Mouse (Mus musculus) intestine, embryonic 14.5 days (tissue): ENCODE measurements at regions not wholly inside any gene's neighbourhood (a gene's known extent, or its start where the extent isn't known, plus 50 kb on each side); places are given as distances from the start of the nearest gene placed in this dataset.

Source experiments
- ATAC-seq: fragments of 200-750 bp; cut with Nextera tagmentation; replicated peaks from 2 replicates; pipeline ENCODE4 v1.8.0; 2017; ENCODE audit warnings: low read depth, moderate number of reproducible peaks, moderate TSS enrichment, moderate library complexity; ENCODE audit not compliant: low FRiP score, low TSS enrichment
- DNase-seq: peaks from one replicate; pipeline ENCODE4 v3.0.0-alpha.2; 2018; ENCODE audit warnings: low spot score
- H3K27ac ChIP-seq: fragments of 300-500 bp; sonication (generic); 2 replicates; pipeline ENCODE4 v1.5.1; 2014; ENCODE audit warnings: low read depth, mild to moderate bottlenecking, control low read depth
- H3K27me3 ChIP-seq: fragments of 300-500 bp; sonication (generic); replicated peaks from 2 replicates; pipeline ENCODE4 v1.6.1; 2014; ENCODE audit warnings: low read length, control low read depth; ENCODE audit not compliant: control insufficient read depth, insufficient read depth
- H3K36me3 ChIP-seq: fragments of 300-500 bp; sonication (generic); 2 replicates; pipeline ENCODE4 v1.6.1; 2014; ENCODE audit warnings: low read length, control low read depth; ENCODE audit not compliant: control insufficient read depth, insufficient read depth
- H3K4me1 ChIP-seq: fragments of 300-500 bp; sonication (generic); replicated peaks from 2 replicates; pipeline ENCODE4 v1.6.1; 2014; ENCODE audit warnings: low read length, control low read depth, mixed read lengths; ENCODE audit not compliant: control insufficient read depth, insufficient read depth
- H3K4me2 ChIP-seq: fragments of 300-500 bp; sonication (generic); 2 replicates; pipeline ENCODE4 v1.6.1; 2014; ENCODE audit warnings: low read length
- H3K4me3 ChIP-seq: fragments of 300-500 bp; sonication (generic); 2 replicates; pipeline ENCODE4 v1.5.1; 2014; ENCODE audit warnings: low read depth, low read length, control low read depth, mixed read lengths
- H3K9ac ChIP-seq: fragments of 300-500 bp; sonication (generic); 2 replicates; pipeline ENCODE4 v1.6.1; 2014; ENCODE audit warnings: mild to moderate bottlenecking, low read length
- H3K9me3 ChIP-seq: fragments of 300-500 bp; sonication (generic); 2 replicates; pipeline ENCODE4 v1.6.1; 2016; ENCODE audit warnings: low read length, control low read depth; ENCODE audit not compliant: control insufficient read depth
- WGBS: fragments of 180-500 bp; shearing (Covaris S2); extraction: QIAGEN DNeasy Blood & Tissue Kit; methylation state at CpG from one replicate; pipeline ENCODE4 v1.1.7; 2014; 5-methylcytosine and 5-hydroxymethylcytosine counted together

GRCm38 (mm10) chr7:129774261-129774861 lies 182.7 kb downstream of the Wdr11 start:
- Histone ChIP-seq H3K9me3 (no peaks in the 10 kb centered on the region), H3K9ac (no peak overlapping the region), H3K27ac (peak overlapping the region; percentile 27; the same call in 1 of the 2 replicates), H3K4me3 (no peak overlapping the region), H3K4me1 (peaks cover 23% of the 10 kb centered on the region), H3K4me2 (peak overlapping the region; percentile 23; the same call in 1 of the 2 replicates), H3K27me3 (no peaks in the 10 kb centered on the region), H3K36me3 (no peaks in the 10 kb centered on the region)
- WGBS, result 6% methylated on average over 17 of the region's 17 CpGs
- DNase-seq, result peak; percentile 72
- 0 out of 2 replicates have a peak, but pooled peaks have one; percentile 42 for ATAC-seq

- no peak for ATAC-seq
- WGBS, result 84% methylated on average over 11 of the region's 11 CpGs
- no peak overlapping the region for H3K9ac ChIP-seq
- DNase-seq, result no peak
- H3K36me3 ChIP-seq, result no peaks in the 10 kb centered on the region
- H3K4me3 ChIP-seq, result no peak overlapping the region
- no peak overlapping the region for H3K4me2 ChIP-seq
- H3K27me3 ChIP-seq, result no peaks in the 10 kb centered on the region
- no peaks in the 10 kb centered on the region for H3K9me3 ChIP-seq
- no peak overlapping the region for H3K27ac ChIP-seq
- peaks cover 21% of the 10 kb centered on the region for H3K4me1 ChIP-seq
Observed at GRCm38 (mm10) chr7:129775189-129775588, 183.5 kb downstream of the Wdr11 start.

- ATAC-seq (no peak), DNase-seq (no peak)
- Histone ChIP-seq H3K4me1 (peaks cover 13% of the 10 kb centered on the region), H3K27ac (no peak overlapping the region), H3K4me3 (no peak overlapping the region), H3K36me3 (no peaks in the 10 kb centered on the region), H3K9me3 (no peaks in the 10 kb centered on the region), H3K9ac (no peak overlapping the region), H3K4me2 (no peak overlapping the region), H3K27me3 (no peaks in the 10 kb centered on the region)
- 69% methylated on average over 13 of the region's 13 CpGs for WGBS
Observed at GRCm38 (mm10) chr7:129778842-129779421, 187.3 kb downstream of the Wdr11 start.

- Histone ChIP-seq H3K27me3 (no peaks in the 10 kb centered on the region), H3K4me1 (peaks cover 7% of the 10 kb centered on the region; the same call in 1 of the 2 replicates), H3K4me2 (no peak overlapping the region), H3K9ac (no peak overlapping the region), H3K27ac (no peak overlapping the region), H3K36me3 (no peaks in the 10 kb centered on the region), H3K9me3 (no peaks in the 10 kb centered on the region), H3K4me3 (no peak overlapping the region)
- DNase-seq (no peak), ATAC-seq (no peak)
- WGBS, result 83% methylated on average over 6 of the region's 6 CpGs
Observed at GRCm38 (mm10) chr7:129779939-129780338, 188.3 kb downstream of the Wdr11 start.

- 56% methylated on average over 3 of the region's 3 CpGs for WGBS
- H3K27me3 ChIP-seq, result no peaks in the 10 kb centered on the region
- peaks cover 7% of the 10 kb centered on the region; the same call in 1 of the 2 replicates for H3K4me1 ChIP-seq
- H3K9me3 ChIP-seq, result no peaks in the 10 kb centered on the region
- DNase-seq (no peak), ATAC-seq (no peak)
- H3K4me3 ChIP-seq, result no peak overlapping the region
- H3K27ac ChIP-seq, result no peak overlapping the region
- H3K36me3 ChIP-seq, result no peaks in the 10 kb centered on the region
- no peak overlapping the region for H3K4me2 ChIP-seq
- no peak overlapping the region for H3K9ac ChIP-seq
Observed at GRCm38 (mm10) chr7:129781756-129782155, 190.1 kb downstream of the Wdr11 start.

- 87% methylated on average over 4 of the region's 4 CpGs for WGBS
- DNase-seq, result no peak
- Histone ChIP-seq H3K27me3 (no peaks in the 10 kb centered on the region), H3K4me2 (no peak overlapping the region), H3K9me3 (no peaks in the 10 kb centered on the region), H3K9ac (no peak overlapping the region), H3K36me3 (no peaks in the 10 kb centered on the region), H3K4me1 (peaks cover 14% of the 10 kb centered on the region; the same call in 1 of the 2 replicates), H3K4me3 (no peak overlapping the region), H3K27ac (no peak overlapping the region)
- ATAC-seq, result no peak
Observed at GRCm38 (mm10) chr7:129784966-129785365, 193.3 kb downstream of the Wdr11 start.

- Histone ChIP-seq H3K4me2 (no peak overlapping the region), H3K9me3 (no peaks in the 10 kb centered on the region), H3K4me3 (no peak overlapping the region), H3K9ac (no peak overlapping the region), H3K36me3 (no peaks in the 10 kb centered on the region), H3K4me1 (peaks cover 19% of the 10 kb centered on the region; the same call in 1 of the 2 replicates), H3K27ac (no peak overlapping the region), H3K27me3 (no peaks in the 10 kb centered on the region)
- DNase-seq (no peak), ATAC-seq (no peak)
- WGBS, result 59% methylated on average over 2 of the region's 2 CpGs
Observed at GRCm38 (mm10) chr7:129787011-129787410, 195.3 kb downstream of the Wdr11 start.

- Histone ChIP-seq H3K9ac (no peak overlapping the region), H3K36me3 (no peaks in the 10 kb centered on the region), H3K27ac (no peak overlapping the region), H3K4me3 (no peak overlapping the region), H3K4me2 (no peak overlapping the region), H3K27me3 (no peaks in the 10 kb centered on the region), H3K4me1 (peaks cover 16% of the 10 kb centered on the region; the same call in 1 of the 2 replicates), H3K9me3 (no peaks in the 10 kb centered on the region)
- WGBS, result 88% methylated on average over 2 of the region's 2 CpGs
- ATAC-seq (no peak), DNase-seq (no peak)
Observed at GRCm38 (mm10) chr7:129787736-129788135, 196.1 kb downstream of the Wdr11 start.

GRCm38 (mm10) chr7:129789461-129789860 lies 197.8 kb downstream of the Wdr11 start:
- Histone ChIP-seq H3K4me3 (no peak overlapping the region), H3K27me3 (no peaks in the 10 kb centered on the region), H3K4me2 (no peak overlapping the region), H3K27ac (no peak overlapping the region), H3K9ac (no peak overlapping the region), H3K9me3 (no peaks in the 10 kb centered on the region), H3K36me3 (no peaks in the 10 kb centered on the region), H3K4me1 (peaks cover 17% of the 10 kb centered on the region)
- ATAC-seq (no peak), DNase-seq (no peak)
- 28% methylated on average over 6 of the region's 6 CpGs for WGBS
